Mouse (Mus musculus): ENCODE results near the gene Chd9. TPM values are rescaled to one million over a fixed set of nuclear protein-coding genes. Genes with fewer than 3 reads are reported as not detected.
A peak's percentile ranks its signal among the peaks of the same experiment; 100 is the strongest.

The Chd9 gene
- 609 and 758 TPM in 2 replicates for polyA plus RNA-seq (2012; rRNA removed)

GRCm38 (mm10) chr8:90828181-90828986 lies at the start of gene Chd9:
Chd9 (plus strand) TSS chr8:90828352.
- DNase-seq (ENCODE audit: low read depth, low spot score): peak; percentile 74
- 4% methylated on average over 39 of the region's 39 CpGs for WGBS

- 82% methylated on average over 1 of the region's 1 CpGs for WGBS
- no peak for DNase-seq (ENCODE audit: low read depth, low spot score)
Measured at GRCm38 (mm10) chr8:90791616-90792015, 36.5 kb upstream of the Chd9 start.

- WGBS: 6% methylated on average over 3 of the region's 3 CpGs
- peak; percentile 50 for DNase-seq (ENCODE audit: low read depth, low spot score)
Measured at GRCm38 (mm10) chr8:90793710-90794109, 34.4 kb upstream of the Chd9 start.

- 6% methylated on average over 12 of the region's 12 CpGs for WGBS
Measured at GRCm38 (mm10) chr8:90794990-90795861, 32.9 kb upstream of the Chd9 start.

GRCm38 (mm10) chr8:90799473-90799872 lies 28.7 kb upstream of the Chd9 start:
- 50% methylated on average over 5 of the region's 5 CpGs for WGBS
- no peak for DNase-seq (ENCODE audit: low read depth, low spot score)

More at GRCm38 (mm10) chr8:90794990-90795861, 32.9 kb upstream of the Chd9 start:
- peak; percentile 64 for DNase-seq (ENCODE audit: low read depth, low spot score)

GRCm38 (mm10) chr8:90813602-90814320 lies 14.4 kb upstream of the Chd9 start:
- no peak for DNase-seq (ENCODE audit: low read depth, low spot score)
- 86% methylated on average over 10 of the region's 10 CpGs for WGBS

GRCm38 (mm10) chr8:90816061-90816882 lies 11.9 kb upstream of the Chd9 start:
- WGBS: 74% methylated on average over 23 of the region's 23 CpGs
- DNase-seq (ENCODE audit: low read depth, low spot score): no peak

- WGBS: 49% methylated on average over 2 of the region's 2 CpGs
- DNase-seq (ENCODE audit: low read depth, low spot score): no peak
Measured at GRCm38 (mm10) chr8:90817293-90817692, 10.9 kb upstream of the Chd9 start, which contains the start of gene Gm19935. Gm19935 (minus strand) TSS chr8:90817393.

GRCm38 (mm10) chr8:90819561-90820320 lies 8.4 kb upstream of the Chd9 start:
- DNase-seq (ENCODE audit: low read depth, low spot score): no peak
- WGBS: 85% methylated on average over 9 of the region's 9 CpGs

GRCm38 (mm10) chr8:90820321-90820696 lies 7.8 kb upstream of the Chd9 start:
- 82% methylated on average over 4 of the region's 4 CpGs for WGBS
- DNase-seq (ENCODE audit: low read depth, low spot score): no peak

GRCm38 (mm10) chr8:90822443-90822842 lies 5.7 kb upstream of the Chd9 start:
- no peak for DNase-seq (ENCODE audit: low read depth, low spot score)
- 29% methylated on average over 11 of the region's 11 CpGs for WGBS

- peak; percentile 73 for DNase-seq (ENCODE audit: low read depth, low spot score)
- 33% methylated on average over 9 of the region's 9 CpGs for WGBS
Measured at GRCm38 (mm10) chr8:90825459-90825871, 2.7 kb upstream of the Chd9 start.

GRCm38 (mm10) chr8:90828987-90829740 lies 1.0 kb downstream of the Chd9 start:
- WGBS: 9% methylated on average over 11 of the region's 11 CpGs
- no peak for DNase-seq (ENCODE audit: low read depth, low spot score)

GRCm38 (mm10) chr8:90829825-90830224 lies 1.7 kb downstream of the Chd9 start:
- DNase-seq (ENCODE audit: low read depth, low spot score): no peak
- WGBS: 28% methylated on average over 1 of the region's 1 CpGs

- WGBS: 52% methylated on average over 8 of the region's 8 CpGs
Measured at GRCm38 (mm10) chr8:90830980-90831379, 2.8 kb downstream of the Chd9 start.

GRCm38 (mm10) chr8:90832576-90833289 lies 4.6 kb downstream of the Chd9 start:
- 36% methylated on average over 5 of the region's 5 CpGs for WGBS

More at GRCm38 (mm10) chr8:90830980-90831379, 2.8 kb downstream of the Chd9 start:
- DNase-seq (ENCODE audit: low read depth, low spot score): no peak

More at GRCm38 (mm10) chr8:90832576-90833289, 4.6 kb downstream of the Chd9 start:
- DNase-seq (ENCODE audit: low read depth, low spot score): peak; percentile 31

Measured in large intestine, adult 2 months (tissue).